Mouse (Mus musculus) forebrain, embryonic 11.5 days (tissue): ENCODE data around the gene Sntb2. TPM values are rescaled to one million over a fixed set of nuclear protein-coding genes. Genes with fewer than 3 reads are reported as not detected.

Source experiments
- ATAC-seq: fragments of 200-750 bp; cut with Nextera tagmentation; replicated peaks from 2 replicates; pipeline ENCODE4 v1.8.0; 2017; ENCODE audit warnings: moderate TSS enrichment; ENCODE audit not compliant: low FRiP score
- DNase-seq: peaks from one replicate; pipeline ENCODE4 v3.0.0-alpha.2; 2017; ENCODE audit warnings: low spot score
- H3K27ac ChIP-seq: fragments of 300-500 bp; sonication (generic); 2 replicates; pipeline ENCODE4 v1.5.1; 2014; ENCODE audit warnings: low read depth, low read length
- H3K27me3 ChIP-seq: fragments of 300-500 bp; sonication (generic); 2 replicates; pipeline ENCODE4 v1.6.1; 2014; ENCODE audit warnings: mild to moderate bottlenecking, low read length, mixed read lengths; ENCODE audit not compliant: control insufficient read depth, insufficient read depth
- H3K36me3 ChIP-seq: fragments of 300-500 bp; sonication (generic); 2 replicates; pipeline ENCODE4 v1.6.1; 2014; ENCODE audit warnings: mild to moderate bottlenecking, low read length, moderate library complexity, mixed read lengths; ENCODE audit not compliant: control insufficient read depth, insufficient read depth
- H3K4me1 ChIP-seq: fragments of 300-500 bp; sonication (generic); replicated peaks from 2 replicates; pipeline ENCODE4 v1.6.1; 2014; ENCODE audit warnings: low read length, mixed read lengths; ENCODE audit not compliant: control insufficient read depth, insufficient read depth
- H3K4me2 ChIP-seq: fragments of 300-500 bp; sonication (generic); 2 replicates; pipeline ENCODE4 v1.6.1; 2014; ENCODE audit warnings: low read depth, mild to moderate bottlenecking, low read length, moderate library complexity, mixed read lengths; ENCODE audit not compliant: severe bottlenecking
- H3K4me3 ChIP-seq: fragments of 300-500 bp; sonication (generic); 2 replicates; pipeline ENCODE4 v1.5.1; 2014; ENCODE audit warnings: low read depth, low read length
- H3K9ac ChIP-seq: fragments of 300-500 bp; sonication (generic); 2 replicates; pipeline ENCODE4 v1.6.1; 2014; ENCODE audit warnings: low read length
- H3K9me3 ChIP-seq: fragments of 300-500 bp; sonication (generic); 2 replicates; pipeline ENCODE4 v1.6.1; 2016; ENCODE audit warnings: low read length, mixed read lengths; ENCODE audit not compliant: control insufficient read depth
- WGBS: fragments of 180-500 bp; shearing (Covaris S2); extraction: QIAGEN DNeasy Blood & Tissue Kit; methylation state at CpG from one replicate; pipeline ENCODE4 v1.1.7; 2014; 5-methylcytosine and 5-hydroxymethylcytosine counted together
- polyA plus RNA-seq: library from polyadenylated mRNA; unstranded; fragments of >200 nt; fragmentation: Nextera tagmentation; extraction: Ambion mirVana; gene quantifications from 2 replicates; pipeline ENCODE4 v1.2.1, GENCODE M21; 2014

The Sntb2 gene
- polyA plus RNA-seq, 1 experiment from 2014 or later: 9.5 TPM

GRCm38 (mm10) chr8:106905727-106906480, 29.6 kb upstream of the Sntb2 start:
- Histone ChIP-seq H3K4me1 (no peaks in the 10 kb centered on the region), H3K9me3 (no peaks in the 10 kb centered on the region), H3K27me3 (no peaks in the 10 kb centered on the region), H3K9ac (no peak overlapping the region), H3K36me3 (peaks cover 13% of the 10 kb centered on the region), H3K4me2 (no peak overlapping the region), H3K4me3 (no peak overlapping the region), H3K27ac (no peak overlapping the region)
- no peak for ATAC-seq
- peak; percentile 60 for DNase-seq
- WGBS: 95% methylated on average over 17 of the region's 17 CpGs

- DNase-seq: no peak
- ATAC-seq: no peak
- WGBS: 98% methylated on average over 6 of the region's 6 CpGs
Observed at GRCm38 (mm10) chr8:106906635-106907034, 28.9 kb upstream of the Sntb2 start.

DNA sequence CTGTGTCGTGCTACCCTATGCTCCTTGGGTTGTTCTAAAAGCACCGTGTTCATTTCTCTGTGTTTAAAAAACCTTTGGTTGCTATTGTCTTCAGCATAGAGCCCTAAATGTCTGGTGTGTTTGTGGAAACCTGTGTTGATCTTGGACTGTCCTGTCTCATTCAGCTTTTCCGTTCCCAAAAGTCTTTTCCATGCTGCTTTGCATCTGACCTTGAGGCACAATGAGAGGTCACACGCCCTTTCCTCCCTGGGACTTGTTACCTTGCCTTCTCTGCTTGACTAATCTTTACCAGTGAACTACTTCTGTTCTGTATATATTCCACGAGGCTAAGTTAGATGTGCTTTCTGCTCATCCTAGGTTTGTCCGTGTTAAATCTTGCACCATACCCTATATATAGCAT, 28.1 kb upstream of the Sntb2 start:
- Histone ChIP-seq H3K4me1 (no peaks in the 10 kb centered on the region), H3K9me3 (no peaks in the 10 kb centered on the region), H3K4me3 (no peak overlapping the region), H3K4me2 (no peak overlapping the region), H3K27ac (no peak overlapping the region), H3K36me3 (peaks cover 14% of the 10 kb centered on the region), H3K27me3 (no peaks in the 10 kb centered on the region), H3K9ac (no peak overlapping the region)
- DNase-seq (no peak), ATAC-seq (no peak)
- 92% methylated on average over 6 of the region's 6 CpGs for WGBS

More at GRCm38 (mm10) chr8:106906635-106907034, 28.9 kb upstream of the Sntb2 start:
- H3K9me3 ChIP-seq: no peaks in the 10 kb centered on the region
- no peaks in the 10 kb centered on the region for H3K4me1 ChIP-seq
- no peak overlapping the region for H3K27ac ChIP-seq
- no peaks in the 10 kb centered on the region for H3K27me3 ChIP-seq
- H3K9ac ChIP-seq: no peak overlapping the region
- no peak overlapping the region for H3K4me3 ChIP-seq
- peaks cover 13% of the 10 kb centered on the region for H3K36me3 ChIP-seq
- H3K4me2 ChIP-seq: no peak overlapping the region

- peaks cover 14% of the 10 kb centered on the region for H3K36me3 ChIP-seq
- 92% methylated on average over 7 of the region's 7 CpGs for WGBS
Observed at GRCm38 (mm10) chr8:106908291-106908690, 27.3 kb upstream of the Sntb2 start.

GRCm38 (mm10) chr8:106913631-106914030, 21.9 kb upstream of the Sntb2 start:
- Histone ChIP-seq H3K4me2 (no peak overlapping the region), H3K27me3 (no peaks in the 10 kb centered on the region), H3K4me3 (no peak overlapping the region), H3K9me3 (no peaks in the 10 kb centered on the region), H3K4me1 (no peaks in the 10 kb centered on the region), H3K36me3 (peaks cover 7% of the 10 kb centered on the region), H3K9ac (no peak overlapping the region), H3K27ac (no peak overlapping the region)
- DNase-seq: no peak
- no peak for ATAC-seq
- 95% methylated on average over 10 of the region's 10 CpGs for WGBS

More at GRCm38 (mm10) chr8:106908291-106908690, 27.3 kb upstream of the Sntb2 start:
- Histone ChIP-seq H3K4me1 (no peaks in the 10 kb centered on the region), H3K4me3 (no peak overlapping the region), H3K9ac (no peak overlapping the region), H3K27me3 (no peaks in the 10 kb centered on the region), H3K9me3 (no peaks in the 10 kb centered on the region), H3K4me2 (no peak overlapping the region), H3K27ac (no peak overlapping the region)
- ATAC-seq: no peak
- no peak for DNase-seq

DNA sequence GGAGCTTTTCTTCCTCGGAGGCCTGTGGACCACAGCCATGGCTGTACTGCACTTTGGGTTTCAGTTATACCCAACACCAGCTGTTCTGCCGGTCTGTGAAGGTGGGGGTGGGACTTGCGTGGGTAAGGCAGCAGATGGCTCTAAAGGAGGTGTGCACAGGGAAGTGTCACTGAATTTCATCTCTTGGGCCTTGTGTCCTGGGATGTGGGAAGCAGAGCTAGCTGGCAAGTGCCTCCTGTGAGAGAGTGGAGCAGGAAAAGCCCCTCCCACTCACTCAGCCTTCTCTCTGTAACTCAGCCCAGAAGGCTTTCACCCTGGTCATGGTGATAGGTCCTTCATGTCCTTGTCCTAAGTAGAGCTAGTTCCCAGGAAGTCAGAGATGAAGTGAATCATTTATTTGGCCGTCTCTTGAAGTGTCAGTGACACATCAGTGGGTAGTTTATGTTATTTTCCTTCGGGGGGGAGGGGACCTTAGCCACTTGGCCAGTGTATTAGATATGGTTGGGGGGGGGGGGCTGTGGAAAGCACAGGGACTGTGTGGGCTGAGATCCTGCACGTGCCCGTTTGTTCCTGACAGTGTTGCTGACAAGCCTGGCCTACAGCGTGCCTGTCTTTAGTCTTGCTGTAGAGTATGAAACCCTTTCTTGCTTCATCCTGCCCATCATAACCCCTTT, 15.7 kb upstream of the Sntb2 start:
- H3K9me3 ChIP-seq: no peaks in the 10 kb centered on the region
- H3K4me1 ChIP-seq: no peaks in the 10 kb centered on the region
- H3K4me2 ChIP-seq: no peak overlapping the region
- H3K27ac ChIP-seq: no peak overlapping the region
- no peak overlapping the region for H3K9ac ChIP-seq
- H3K36me3 ChIP-seq: peaks cover 15% of the 10 kb centered on the region
- 91% methylated on average over 8 of the region's 8 CpGs for WGBS
- no peak for DNase-seq
- no peaks in the 10 kb centered on the region for H3K27me3 ChIP-seq
- no peak for ATAC-seq
- H3K4me3 ChIP-seq: no peak overlapping the region

DNA sequence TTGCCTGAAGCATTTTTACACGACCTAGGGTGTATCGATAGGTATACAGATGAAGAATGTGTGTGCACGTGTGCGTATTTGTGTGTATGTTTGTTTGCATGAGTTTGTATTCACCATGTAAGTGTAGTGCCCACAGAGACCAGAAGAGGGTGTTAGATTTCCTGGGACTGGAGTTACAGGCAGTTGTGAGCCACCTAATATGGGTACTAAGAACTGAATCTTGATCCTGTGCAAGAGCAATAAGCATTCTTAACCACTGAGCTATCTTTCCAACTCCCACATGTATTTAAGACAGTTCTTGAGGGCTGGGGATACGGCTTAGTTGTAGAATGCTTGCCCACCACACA, 15.2 kb upstream of the Sntb2 start:
- no peak overlapping the region for H3K27ac ChIP-seq
- ATAC-seq (no peak), DNase-seq (no peak)
- H3K9me3 ChIP-seq: no peaks in the 10 kb centered on the region
- no peak overlapping the region for H3K9ac ChIP-seq
- H3K4me3 ChIP-seq: no peak overlapping the region
- H3K27me3 ChIP-seq: no peaks in the 10 kb centered on the region
- no peak overlapping the region for H3K4me2 ChIP-seq
- no peaks in the 10 kb centered on the region for H3K4me1 ChIP-seq
- H3K36me3 ChIP-seq: peaks cover 15% of the 10 kb centered on the region
- WGBS: 96% methylated on average over 5 of the region's 5 CpGs

DNA sequence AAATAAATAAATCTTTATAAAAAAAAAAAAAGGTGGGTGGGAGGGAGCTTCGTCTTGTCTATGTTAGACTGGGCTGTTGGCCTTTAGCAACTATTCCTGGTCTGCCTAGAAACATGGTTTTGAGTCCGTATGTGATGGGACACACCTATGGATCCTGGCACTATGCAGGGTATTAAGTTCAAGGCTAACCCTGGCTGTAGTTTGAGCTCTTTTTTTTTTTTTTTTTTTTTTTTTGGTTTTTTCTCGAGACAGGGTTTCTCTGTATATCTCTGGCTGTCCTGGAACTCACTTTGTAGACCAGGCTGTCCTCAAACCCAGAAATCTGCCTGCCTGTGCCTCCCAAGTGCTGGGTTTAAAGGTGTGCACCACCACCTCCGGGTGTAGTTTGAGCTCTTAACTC, 11.5 kb upstream of the Sntb2 start:
- Histone ChIP-seq H3K4me3 (no peak overlapping the region), H3K27me3 (no peaks in the 10 kb centered on the region), H3K4me1 (no peaks in the 10 kb centered on the region), H3K9ac (no peak overlapping the region), H3K4me2 (no peak overlapping the region), H3K9me3 (no peaks in the 10 kb centered on the region), H3K27ac (no peak overlapping the region), H3K36me3 (peaks cover 9% of the 10 kb centered on the region; the same call in 1 of the 2 replicates)
- DNase-seq (no peak), ATAC-seq (no peak)
- WGBS: 92% methylated on average over 4 of the region's 4 CpGs
